Mouse (Mus musculus) embryonic fibroblast, embryonic 13.5 days (primary cell): ENCODE measurements around the gene Pnck. TPM values are rescaled to one million over a fixed set of nuclear protein-coding genes. Genes with fewer than 3 reads are reported as not detected.

Experiments used
- H3K27ac ChIP-seq: 2 replicates; pipeline ENCODE4 v1.5.1; 2012; ENCODE audit warnings: low read length, control low read depth, inconsistent platforms; ENCODE audit not compliant: insufficient read depth
- H3K4me1 ChIP-seq: 2 replicates; pipeline ENCODE4 v1.6.1; 2011; ENCODE audit warnings: low read length; ENCODE audit not compliant: control insufficient read depth, insufficient read depth
- H3K4me3 ChIP-seq: 2 replicates; pipeline ENCODE4 v1.5.1; 2011; ENCODE audit warnings: mild to moderate bottlenecking, control low read depth, low read length; ENCODE audit not compliant: insufficient read depth
- CTCF ChIP-seq: IDR thresholded peaks from 2 replicates; pipeline ENCODE4 v1.5.1; 2011; ENCODE audit warnings: mild to moderate bottlenecking, control low read depth, low read length, moderate library complexity, borderline replicate concordance; ENCODE audit not compliant: insufficient read depth
- POLR2A ChIP-seq: IDR thresholded peaks from 2 replicates; pipeline ENCODE4 v1.6.1; 2011; ENCODE audit warnings: low read depth, mild to moderate bottlenecking, control low read depth, low read length, moderate library complexity
- polyA plus RNA-seq: library from polyadenylated mRNA; stranded (reverse); fragments of >200 nt; gene quantifications from 2 replicates; pipeline ENCODE4 v1.2.4, GENCODE M21; 2011; ENCODE audit warnings: low read depth; ENCODE audit not compliant: missing spikeins, insufficient read length

The Pnck gene
- 3.2 and 4.3 TPM in 2 replicates for polyA plus RNA-seq

- no peak within 1 kb of the TSS; the same call in 1 of the 2 replicates for H3K4me3 ChIP-seq
- no peaks in the 10 kb centered on the region for H3K4me1 ChIP-seq
- H3K27ac ChIP-seq, result no peak within 1 kb of the TSS
- TF ChIP-seq POLR2A, result no peak
- no peak for TF ChIP-seq CTCF
Measured at GRCm38 (mm10) chrX:73659575-73660283, at the start of gene Pnck. Gene Pnck (minus strand): TSS chrX:73660117.

DNA sequence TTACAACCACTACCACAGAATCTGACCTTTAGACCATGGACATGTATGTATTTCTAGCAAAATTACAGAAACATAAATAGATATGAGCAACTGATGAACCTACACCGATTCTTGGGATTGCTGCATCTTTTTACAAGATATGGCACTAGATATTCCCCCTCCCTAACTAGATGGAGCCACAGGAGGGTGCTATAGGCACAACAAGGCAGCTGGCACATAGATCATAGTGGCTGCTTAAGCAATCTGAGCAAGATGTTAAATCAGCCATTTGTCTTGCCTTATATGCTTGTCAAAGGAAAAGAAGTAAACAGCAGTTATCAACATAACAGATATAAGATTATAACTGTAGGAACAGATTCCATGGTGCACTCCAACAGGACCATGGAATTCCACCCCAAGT is 40.6 kb upstream of the Pnck start:
- H3K4me1 ChIP-seq, result no peaks in the 10 kb centered on the region
- no peak overlapping the region for H3K4me3 ChIP-seq
- no peak for TF ChIP-seq POLR2A
- no peak for TF ChIP-seq CTCF
- no peak overlapping the region for H3K27ac ChIP-seq

- TF ChIP-seq POLR2A, result no peak
- TF ChIP-seq CTCF, result peak; percentile 46; the same call in 1 of the 2 replicates
- no peak overlapping the region for H3K27ac ChIP-seq
- H3K4me1 ChIP-seq, result no peaks in the 10 kb centered on the region
- H3K4me3 ChIP-seq, result no peak overlapping the region
Measured at GRCm38 (mm10) chrX:73690917-73691629, 31.2 kb upstream of the Pnck start.

GRCm38 (mm10) chrX:73685629-73686028 is 25.7 kb upstream of the Pnck start:
- TF ChIP-seq CTCF, result no peak
- no peak for TF ChIP-seq POLR2A
- no peak overlapping the region for H3K4me3 ChIP-seq
- H3K27ac ChIP-seq, result no peak overlapping the region
- no peaks in the 10 kb centered on the region for H3K4me1 ChIP-seq

DNA sequence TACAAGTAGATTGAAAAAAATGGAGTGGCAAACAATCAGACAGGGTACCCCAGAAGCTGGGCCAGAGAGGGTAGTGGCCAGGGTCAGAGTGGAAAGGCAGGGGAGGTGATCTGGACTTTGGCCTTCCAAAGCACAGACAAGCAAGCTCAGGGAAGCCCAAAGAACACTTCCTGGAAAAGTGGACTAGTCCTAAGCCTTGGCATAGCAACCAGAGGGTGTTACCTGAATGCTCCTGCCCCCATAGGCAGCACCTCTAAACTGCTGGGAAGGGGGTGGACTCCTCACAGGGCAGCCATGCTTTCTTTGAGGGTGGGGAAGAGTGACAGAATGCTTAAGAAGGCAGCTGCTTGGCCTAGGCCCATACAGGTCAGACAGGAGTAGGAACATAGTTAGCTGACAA is 25.1 kb upstream of the Pnck start:
- no peaks in the 10 kb centered on the region for H3K4me1 ChIP-seq
- no peak overlapping the region for H3K27ac ChIP-seq
- H3K4me3 ChIP-seq, result no peak overlapping the region
- TF ChIP-seq POLR2A, result no peak
- TF ChIP-seq CTCF, result no peak

GRCm38 (mm10) chrX:73684156-73684555 is 24.2 kb upstream of the Pnck start:
- TF ChIP-seq CTCF (no peak), POLR2A (no peak)
- H3K27ac ChIP-seq, result no peak overlapping the region
- no peak overlapping the region for H3K4me3 ChIP-seq
- H3K4me1 ChIP-seq, result no peaks in the 10 kb centered on the region

DNA sequence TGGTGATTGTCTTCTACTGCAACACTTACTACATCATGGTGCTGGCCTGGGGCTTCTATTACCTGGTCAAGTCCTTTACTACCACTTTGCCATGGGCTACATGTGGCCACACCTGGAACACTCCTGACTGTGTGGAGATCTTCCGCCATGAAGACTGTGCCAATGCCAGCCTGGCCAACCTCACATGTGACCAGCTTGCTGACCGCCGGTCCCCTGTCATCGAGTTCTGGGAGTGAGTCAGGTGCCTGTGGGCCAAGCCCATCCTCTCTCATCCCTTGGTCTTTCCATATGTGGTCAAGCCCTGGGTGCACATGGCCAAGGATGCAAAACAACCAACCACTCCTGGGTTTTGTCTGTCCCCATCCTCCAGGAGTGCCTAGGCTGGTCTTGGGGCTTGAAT is 16.8 kb upstream of the Pnck start:
- no peak for TF ChIP-seq CTCF
- TF ChIP-seq POLR2A, result no peak
- no peak overlapping the region for H3K4me3 ChIP-seq
- H3K27ac ChIP-seq, result no peak overlapping the region

GRCm38 (mm10) chrX:73675231-73675630 is 15.3 kb upstream of the Pnck start:
- Histone ChIP-seq H3K27ac (peak overlapping the region; percentile 39), H3K4me3 (peak overlapping the region; percentile 80), H3K4me1 (peaks cover 3% of the 10 kb centered on the region; the same call in 1 of the 2 replicates)
- TF ChIP-seq CTCF, result no peak
- TF ChIP-seq POLR2A, result peak; percentile 47; the same call in 1 of the 2 replicates

More for the DNA sequence above, 16.8 kb upstream of the Pnck start:
- H3K4me1 ChIP-seq, result peaks cover 3% of the 10 kb centered on the region; the same call in 1 of the 2 replicates

DNA sequence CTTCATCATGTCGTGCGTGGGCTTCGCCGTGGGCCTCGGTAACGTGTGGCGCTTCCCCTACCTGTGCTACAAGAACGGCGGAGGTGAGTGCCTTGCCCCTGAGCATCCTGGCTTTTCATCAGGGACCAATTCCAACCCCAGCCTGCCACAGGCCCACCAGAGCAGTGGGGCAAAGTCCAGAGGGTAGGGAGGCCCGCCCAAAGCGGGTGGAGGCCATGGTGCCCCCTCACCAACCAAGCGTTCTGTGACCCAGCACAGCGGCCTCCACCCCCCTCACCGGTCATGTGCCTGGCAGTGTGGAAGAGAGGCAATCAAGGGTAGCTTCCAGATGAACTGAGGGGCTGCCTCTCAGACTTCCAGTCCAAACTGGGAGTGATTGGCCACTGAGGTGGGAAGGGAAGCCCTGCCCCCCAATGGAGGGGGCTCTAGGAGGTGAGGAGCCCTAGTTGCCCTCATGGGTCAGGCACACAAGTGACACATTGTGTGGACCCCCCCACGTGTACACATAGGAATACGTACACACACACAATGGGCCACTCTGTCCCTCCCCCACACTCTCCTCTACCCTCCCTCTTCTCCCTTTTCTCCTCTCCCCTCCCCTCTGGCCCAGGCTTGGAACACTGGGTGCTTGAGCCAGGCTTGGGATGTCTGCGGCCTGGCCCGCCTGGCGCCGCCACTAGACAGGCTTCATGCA is 14.2 kb upstream of the Pnck start:
- peak overlapping the region; percentile 19 for H3K27ac ChIP-seq
- peak overlapping the region; percentile 80 for H3K4me3 ChIP-seq
- TF ChIP-seq POLR2A (peak; percentile 27; the same call in 1 of the 2 replicates), CTCF (no peak)
- H3K4me1 ChIP-seq, result peaks cover 3% of the 10 kb centered on the region; the same call in 1 of the 2 replicates

DNA sequence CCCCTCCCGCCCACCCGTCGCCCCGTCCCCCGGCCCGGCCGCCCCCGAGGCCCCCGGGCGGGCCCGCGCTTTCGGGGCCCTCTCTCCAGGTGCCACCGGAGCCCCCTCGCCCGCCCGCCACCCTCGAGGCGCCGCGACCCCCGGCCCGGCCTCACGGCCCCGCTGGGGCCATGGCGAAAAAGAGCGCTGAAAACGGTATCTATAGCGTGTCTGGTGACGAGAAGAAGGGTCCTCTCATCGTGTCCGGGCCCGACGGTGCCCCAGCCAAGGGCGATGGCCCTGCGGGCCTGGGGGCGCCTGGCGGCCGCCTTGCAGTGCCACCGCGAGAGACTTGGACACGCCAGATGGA is 13.7 kb upstream of the Pnck start:
- TF ChIP-seq POLR2A (no peak), CTCF (no peak)
- Histone ChIP-seq H3K4me1 (peaks cover 3% of the 10 kb centered on the region; the same call in 1 of the 2 replicates), H3K4me3 (peak overlapping the region; percentile 80), H3K27ac (peak overlapping the region; percentile 19; the same call in 1 of the 2 replicates)
